Mouse (Mus musculus) hindbrain, embryonic 14.5 days (tissue): ENCODE results near the gene Neurog1. TPM values are rescaled to one million over a fixed set of nuclear protein-coding genes. Genes with fewer than 3 reads are reported as not detected.
A peak's percentile ranks its signal among the peaks of the same experiment; 100 is the strongest.

Experiments
- ATAC-seq: fragments of 200-750 bp; cut with Nextera tagmentation; 2 replicates; pipeline ENCODE4 v1.8.0; 2017; ENCODE audit warnings: moderate number of reproducible peaks, mild to moderate bottlenecking, moderate TSS enrichment, moderate library complexity; ENCODE audit not compliant: low FRiP score
- DNase-seq: peaks from one replicate; pipeline ENCODE4 v3.0.0-alpha.2; 2015; ENCODE audit warnings: low spot score
- H3K27ac ChIP-seq: fragments of 300-500 bp; sonication (generic); 2 replicates; pipeline ENCODE4 v1.5.1; 2014; ENCODE audit warnings: mild to moderate bottlenecking, moderate library complexity
- H3K27me3 ChIP-seq: fragments of 300-500 bp; sonication (generic); 2 replicates; pipeline ENCODE4 v1.6.1; 2014; ENCODE audit warnings: mild to moderate bottlenecking, low read length, mixed read lengths; ENCODE audit not compliant: control insufficient read depth, insufficient read depth
- H3K36me3 ChIP-seq: fragments of 300-500 bp; sonication (generic); replicated peaks from 2 replicates; pipeline ENCODE4 v1.6.1; 2014; ENCODE audit not compliant: control insufficient read depth, insufficient read depth
- H3K4me1 ChIP-seq: fragments of 300-500 bp; sonication (generic); replicated peaks from 2 replicates; pipeline ENCODE4 v1.6.1; 2014; ENCODE audit warnings: antibody characterized with exemption, low read length, mixed read lengths; ENCODE audit not compliant: control insufficient read depth, insufficient read depth
- H3K4me2 ChIP-seq: fragments of 300-500 bp; sonication (generic); replicated peaks from 2 replicates; pipeline ENCODE4 v1.6.1; 2014; ENCODE audit warnings: mild to moderate bottlenecking, moderate library complexity
- H3K4me3 ChIP-seq: fragments of 300-500 bp; sonication (generic); replicated peaks from 2 replicates; pipeline ENCODE4 v1.5.1; 2014; ENCODE audit warnings: mild to moderate bottlenecking, low read length
- H3K9ac ChIP-seq: fragments of 300-500 bp; sonication (generic); 2 replicates; pipeline ENCODE4 v1.6.1; 2014
- H3K9me3 ChIP-seq: fragments of 300-500 bp; sonication (generic); 2 replicates; pipeline ENCODE4 v1.6.1; 2016; ENCODE audit warnings: low read length; ENCODE audit not compliant: control insufficient read depth
- WGBS: fragments of 180-500 bp; shearing (Covaris S2); extraction: QIAGEN DNeasy Blood & Tissue Kit; methylation state at CpG from one replicate; pipeline ENCODE4 v1.1.7; 2014; 5-methylcytosine and 5-hydroxymethylcytosine counted together
- polyA plus RNA-seq: library from polyadenylated mRNA; unstranded; fragments of >200 nt; fragmentation: Nextera tagmentation; extraction: Ambion mirVana; gene quantifications from 2 replicates; pipeline ENCODE4 v1.2.1, GENCODE M21; 2014

Neurog1 gene
- polyA plus RNA-seq, 1 experiment from 2014 or later, result not detected

GRCm38 (mm10) chr13:56208225-56209066 lies 43.5 kb downstream of the Neurog1 start:
- no peak for ATAC-seq
- 3% methylated on average over 35 of the region's 35 CpGs for WGBS
- no peak overlapping the region for H3K4me3 ChIP-seq

More at GRCm38 (mm10) chr13:56208225-56209066, 43.5 kb downstream of the Neurog1 start:
- no peak overlapping the region for H3K27ac ChIP-seq
- H3K4me2 ChIP-seq, result peak overlapping the region; percentile 41
- peaks cover 5% of the 10 kb centered on the region; the same call in 1 of the 2 replicates for H3K4me1 ChIP-seq
- H3K9me3 ChIP-seq, result peaks cover 17% of the 10 kb centered on the region
- DNase-seq, result no peak
- peaks cover 79% of the 10 kb centered on the region for H3K27me3 ChIP-seq
- H3K36me3 ChIP-seq, result no peaks in the 10 kb centered on the region
- H3K9ac ChIP-seq, result no peak overlapping the region

Other genes with a start within 250 kb of the Neurog1 start
- gene H2afy, start 115.8 kb downstream of the Neurog1 start, polyA plus RNA-seq, result 287 and 316 TPM in 2 replicates
- 0.37 and 0.73 TPM in 2 replicates for gene Tifab, start 73.3 kb downstream of the Neurog1 start, polyA plus RNA-seq
- 2.2 and 5.8 TPM in 2 replicates for gene Cxcl14, start 44.4 kb upstream of the Neurog1 start, polyA plus RNA-seq
- gene Gm3045, start 174.4 kb upstream of the Neurog1 start, polyA plus RNA-seq, result not detected in 2 replicates
- gene Slc25a48, start 186.2 kb upstream of the Neurog1 start, polyA plus RNA-seq, result 0.08 TPM in 1 of 2 replicates, not detected in the other
- not detected in 2 replicates for gene Il9, start 230.1 kb upstream of the Neurog1 start, polyA plus RNA-seq